Mouse (Mus musculus): ENCODE measurements around the gene Henmt1.

DNA sequence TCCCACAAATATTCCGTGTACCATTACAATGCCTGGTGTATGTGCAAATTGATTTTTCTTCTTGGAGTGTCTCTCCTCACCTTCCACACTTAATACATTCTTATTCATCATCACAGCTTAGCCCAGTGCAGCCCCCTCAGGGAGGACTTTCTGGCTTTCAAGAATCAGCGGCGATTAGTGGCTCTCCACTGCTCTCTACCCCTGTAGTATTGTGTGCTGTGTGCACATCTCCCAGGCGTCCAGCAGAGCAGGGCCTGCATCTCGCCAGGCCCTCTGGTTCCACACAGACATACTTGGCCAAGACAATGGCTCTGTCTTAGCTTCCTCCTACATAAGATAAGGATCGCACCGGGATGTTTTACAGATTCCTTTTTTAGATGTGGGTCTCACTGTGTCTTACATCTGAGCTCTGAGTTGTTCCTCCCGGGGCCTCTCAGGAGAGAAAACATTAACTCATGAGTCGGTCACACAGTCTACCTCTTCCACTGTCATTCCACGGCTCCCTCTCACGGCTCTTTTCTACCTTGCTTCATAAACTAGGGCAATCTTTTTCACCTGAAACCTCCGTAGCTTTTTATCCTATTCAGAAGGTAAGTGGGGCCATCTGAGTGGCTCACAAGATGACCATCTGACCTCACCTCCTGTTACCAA is 47.5 kb downstream of the Henmt1 start:
- no peak for TF ChIP-seq CTCF (IDR thresholded peaks at IDR 0.05; ENCODE audit: borderline replicate concordance, insufficient read depth, low read depth, low read length)
- TF ChIP-seq POLR2A (IDR thresholded peaks at IDR 0.05; ENCODE audit: borderline replicate concordance, insufficient read depth, low read length), result no peak
